Mouse (Mus musculus) neural tube, embryonic 10.5 days (tissue): ENCODE measurements at regions not wholly inside any gene's neighbourhood (a gene's known extent, or its start where the extent isn't known, plus 50 kb on each side); places are given as distances from the start of the nearest gene placed in this dataset.
"Not testable (repeated sequence)": the region's sequence is repeated elsewhere in the genome, so short reads cannot be mapped to it uniquely, and the experiment has no call there.

ENCODE experiments used
- DNase-seq: peaks from one replicate; pipeline ENCODE4 v3.0.0-alpha.2; 2017; ENCODE audit warnings: low spot score; ENCODE audit errors: extremely low spot score

GRCm38 (mm10) chr6:47745856-47746255, 67.4 kb downstream of the Pdia4 start:
- not testable (repeated sequence) for DNase-seq

- DNase-seq = not testable (repeated sequence)
Measured at GRCm38 (mm10) chr6:47743856-47744255, 69.4 kb downstream of the Pdia4 start.

- DNase-seq = peak; percentile 23
Measured at GRCm38 (mm10) chr6:47740216-47740615, 73.0 kb downstream of the Pdia4 start.

- DNase-seq = not testable (repeated sequence)
Measured at GRCm38 (mm10) chr6:47739696-47740095, 73.5 kb downstream of the Pdia4 start.

GRCm38 (mm10) chr6:47737972-47738371, 75.3 kb downstream of the Pdia4 start:
- not testable (repeated sequence) for DNase-seq
